Mouse (Mus musculus) intestine, postnatal 0 days (tissue): Measurements from ENCODE around the gene Kpna2. TPM values are rescaled to one million over a fixed set of nuclear protein-coding genes. Genes with fewer than 3 reads are reported as not detected.
"Not testable (repeated sequence)": the region's sequence is repeated elsewhere in the genome, so short reads cannot be mapped to it uniquely, and the experiment has no call there.

Experiments used
- ATAC-seq: fragments of 200-750 bp; cut with Nextera tagmentation; 2 replicates; pipeline ENCODE4 v1.8.0; 2017; ENCODE audit warnings: mild to moderate bottlenecking, moderate TSS enrichment, moderate library complexity
- H3K27ac ChIP-seq: fragments of 300-500 bp; sonication (generic); 2 replicates; pipeline ENCODE4 v1.5.1; 2014; ENCODE audit warnings: mild to moderate bottlenecking, low read depth, low read length, moderate library complexity
- H3K27me3 ChIP-seq: fragments of 300-500 bp; sonication (generic); replicated peaks from 2 replicates; pipeline ENCODE4 v1.6.1; 2014; ENCODE audit warnings: low read length, mixed read lengths; ENCODE audit not compliant: control insufficient read depth, insufficient read depth
- H3K36me3 ChIP-seq: fragments of 300-500 bp; sonication (generic); 2 replicates; pipeline ENCODE4 v1.6.1; 2014; ENCODE audit warnings: mild to moderate bottlenecking, moderate library complexity; ENCODE audit not compliant: control insufficient read depth, insufficient read depth
- H3K4me1 ChIP-seq: fragments of 300-500 bp; sonication (generic); replicated peaks from 2 replicates; pipeline ENCODE4 v1.6.1; 2014; ENCODE audit warnings: antibody characterized with exemption, low read length, mixed read lengths; ENCODE audit not compliant: control insufficient read depth, insufficient read depth
- H3K4me2 ChIP-seq: fragments of 300-500 bp; sonication (generic); replicated peaks from 2 replicates; pipeline ENCODE4 v1.6.1; 2014; ENCODE audit warnings: low read depth, mild to moderate bottlenecking, moderate library complexity
- H3K4me3 ChIP-seq: fragments of 300-500 bp; sonication (generic); 2 replicates; pipeline ENCODE4 v1.5.1; 2014; ENCODE audit warnings: low read depth, low read length
- H3K9ac ChIP-seq: fragments of 300-500 bp; sonication (generic); 2 replicates; pipeline ENCODE4 v1.6.1; 2014; ENCODE audit warnings: mild to moderate bottlenecking, low read depth, low read length
- H3K9me3 ChIP-seq: fragments of 300-500 bp; sonication (generic); 2 replicates; pipeline ENCODE4 v1.6.1; 2016; ENCODE audit warnings: mixed run types; ENCODE audit not compliant: control insufficient read depth
- CTCF ChIP-seq: sonication (generic); IDR thresholded peaks from 2 replicates; pipeline ENCODE4 v1.5.1; 2016; ENCODE audit warnings: low read depth, mild to moderate bottlenecking, control low read depth, antibody characterized with exemption, moderate library complexity
- WGBS: fragments of 180-500 bp; shearing (Covaris S2); extraction: QIAGEN DNeasy Blood & Tissue Kit; methylation state at CpG from one replicate; pipeline ENCODE4 v1.1.7; 2014; 5-methylcytosine and 5-hydroxymethylcytosine counted together
- polyA plus RNA-seq: library from polyadenylated mRNA; unstranded; fragments of >200 nt; fragmentation: Nextera tagmentation; extraction: Ambion mirVana; gene quantifications from 2 replicates; pipeline ENCODE4 v1.2.1, GENCODE M21; 2015

Kpna2 gene
- polyA plus RNA-seq, 1 experiment from 2014 or later: 100 TPM

- 29% methylated on average over 3 of the region's 3 CpGs for WGBS
- no peak for TF ChIP-seq CTCF
- no peak overlapping the region for H3K9ac ChIP-seq
- no peaks in the 10 kb centered on the region for H3K4me1 ChIP-seq
- no peak overlapping the region for H3K4me3 ChIP-seq
- H3K4me2 ChIP-seq: no peak overlapping the region
- H3K36me3 ChIP-seq: peaks cover 40% of the 10 kb centered on the region
- no peak for ATAC-seq
- peak overlapping the region; percentile 43; the same call in 1 of the 2 replicates for H3K27ac ChIP-seq
- no peaks in the 10 kb centered on the region for H3K27me3 ChIP-seq
- H3K9me3 ChIP-seq: no peaks in the 10 kb centered on the region
These were observed 4.9 kb downstream of the Kpna2 start for GRCm38 (mm10) chr11:106994246-106995085.

GRCm38 (mm10) chr11:106987384-106987783, 12.0 kb downstream of the Kpna2 start:
- Histone ChIP-seq H3K27me3 (no peaks in the 10 kb centered on the region), H3K27ac (0 out of 2 replicates have a peak overlapping the region, but pooled peaks have one; percentile 21), H3K4me3 (no peak overlapping the region), H3K4me2 (no peak overlapping the region), H3K36me3 (peaks cover 32% of the 10 kb centered on the region), H3K4me1 (no peaks in the 10 kb centered on the region), H3K9me3 (no peaks in the 10 kb centered on the region), H3K9ac (no peak overlapping the region)
- no peak for ATAC-seq
- WGBS: 71% methylated on average over 2 of the region's 2 CpGs
- no peak for TF ChIP-seq CTCF

- peaks cover 26% of the 10 kb centered on the region for H3K36me3 ChIP-seq
These were observed 13.2 kb downstream of the Kpna2 start for GRCm38 (mm10) chr11:106985979-106986604.

GRCm38 (mm10) chr11:106982351-106982750, 17.0 kb downstream of the Kpna2 start:
- peak; percentile 62 for ATAC-seq
- Histone ChIP-seq H3K36me3 (no peaks in the 10 kb centered on the region; the same call in 1 of the 2 replicates), H3K4me3 (no peak overlapping the region), H3K27ac (peak overlapping the region; percentile 11; the same call in 1 of the 2 replicates), H3K9me3 (no peaks in the 10 kb centered on the region), H3K4me2 (no peak overlapping the region), H3K27me3 (no peaks in the 10 kb centered on the region), H3K9ac (no peak overlapping the region), H3K4me1 (no peaks in the 10 kb centered on the region)
- no peak for TF ChIP-seq CTCF
- WGBS: 17% methylated on average over 5 of the region's 5 CpGs

More at GRCm38 (mm10) chr11:106985979-106986604, 13.2 kb downstream of the Kpna2 start:
- WGBS: 71% methylated on average over 9 of the region's 9 CpGs
- H3K4me2 ChIP-seq, H3K27ac ChIP-seq, H3K9me3 ChIP-seq, ATAC-seq, H3K4me1 ChIP-seq, H3K27me3 ChIP-seq, H3K4me3 ChIP-seq, H3K9ac ChIP-seq: not testable (repeated sequence)

DNA sequence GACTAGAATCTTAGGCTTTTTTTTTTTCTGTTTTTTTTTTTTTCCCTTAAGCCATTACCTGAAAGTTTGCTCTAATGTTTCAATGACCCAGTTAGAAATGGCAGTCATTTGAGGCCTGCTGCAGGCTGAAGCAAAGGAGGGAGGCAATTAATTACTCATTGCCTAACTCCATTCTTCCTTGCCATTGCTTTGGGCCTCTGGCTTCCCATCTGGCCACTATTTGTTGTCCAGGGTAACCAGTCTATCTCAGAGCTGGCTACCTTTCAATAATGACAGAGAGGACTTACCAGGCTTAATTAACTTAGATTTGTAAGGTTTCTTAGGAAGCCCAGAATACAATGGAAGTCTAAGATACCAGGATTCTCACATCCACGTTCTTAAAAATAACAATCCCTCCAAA, 17.6 kb downstream of the Kpna2 start:
- Histone ChIP-seq H3K4me3 (no peak overlapping the region), H3K36me3 (no peaks in the 10 kb centered on the region; the same call in 1 of the 2 replicates), H3K4me1 (no peaks in the 10 kb centered on the region), H3K27me3 (no peaks in the 10 kb centered on the region), H3K9ac (no peak overlapping the region), H3K9me3 (no peaks in the 10 kb centered on the region), H3K4me2 (no peak overlapping the region), H3K27ac (peak overlapping the region; percentile 11; the same call in 1 of the 2 replicates)
- WGBS: 66% methylated on average over 1 of the region's 1 CpGs
- ATAC-seq: no peak
- no peak for TF ChIP-seq CTCF

DNA sequence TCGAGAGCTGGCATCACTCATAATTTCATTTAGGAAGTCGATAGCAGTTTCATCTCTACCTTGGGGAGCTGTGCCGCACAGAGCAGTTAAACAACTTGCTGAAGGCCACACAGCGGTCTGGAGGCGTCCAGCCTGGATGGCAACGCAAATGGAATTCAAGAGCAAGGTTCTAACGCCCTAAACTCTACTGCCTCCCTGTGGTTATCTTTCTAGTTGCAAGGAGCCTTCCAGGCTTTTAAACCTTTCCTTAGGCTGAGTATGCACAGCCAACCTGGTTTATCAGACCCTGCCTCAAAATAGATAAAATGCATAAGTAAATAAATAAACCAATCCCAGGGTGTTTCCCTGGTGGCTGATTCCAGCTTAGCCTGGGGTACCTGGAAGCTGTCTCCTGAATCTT, 18.9 kb downstream of the Kpna2 start:
- H3K4me3 ChIP-seq: no peak overlapping the region
- H3K36me3 ChIP-seq: no peaks in the 10 kb centered on the region
- peak; percentile 92 for TF ChIP-seq CTCF
- H3K27me3 ChIP-seq: no peaks in the 10 kb centered on the region
- no peak overlapping the region for H3K27ac ChIP-seq
- ATAC-seq: no peak
- H3K9me3 ChIP-seq: no peaks in the 10 kb centered on the region
- WGBS: 13% methylated on average over 7 of the region's 7 CpGs
- no peaks in the 10 kb centered on the region for H3K4me1 ChIP-seq
- no peak overlapping the region for H3K4me2 ChIP-seq
- H3K9ac ChIP-seq: no peak overlapping the region
